Mouse (Mus musculus) megakaryocyte progenitor cell, adult 5-6 weeks (primary cell): ENCODE data around the gene Kras. TPM values are rescaled to one million over a fixed set of nuclear protein-coding genes. Genes with fewer than 3 reads are reported as not detected.
A peak's percentile ranks its signal among the peaks of the same experiment; 100 is the strongest.

ENCODE experiments used
- ATAC-seq: replicated peaks from 2 replicates; pipeline ENCODE4 v1.8.0; 2016; ENCODE audit warnings: mild to moderate bottlenecking, moderate TSS enrichment, inconsistent platforms; ENCODE audit not compliant: poor library complexity
- total RNA-seq, 2 experiments: library from RNA; stranded (forward) in 1 of 2; stranded (reverse) in 1 of 2; fragments of 157-497, 149-512 nt in 1 of 2; fragments of 200-1000 nt in 1 of 2; gene quantifications; 2 replicates each; pipeline versions ENCODE4 v1.2.3 to v1.2.4; 2015 to 2017

The Kras gene
- total RNA-seq (2015), result 48.7 and 49.4 TPM in 2 replicates
- 11.7 and 21.0 TPM in 2 replicates for total RNA-seq (2017)

DNA sequence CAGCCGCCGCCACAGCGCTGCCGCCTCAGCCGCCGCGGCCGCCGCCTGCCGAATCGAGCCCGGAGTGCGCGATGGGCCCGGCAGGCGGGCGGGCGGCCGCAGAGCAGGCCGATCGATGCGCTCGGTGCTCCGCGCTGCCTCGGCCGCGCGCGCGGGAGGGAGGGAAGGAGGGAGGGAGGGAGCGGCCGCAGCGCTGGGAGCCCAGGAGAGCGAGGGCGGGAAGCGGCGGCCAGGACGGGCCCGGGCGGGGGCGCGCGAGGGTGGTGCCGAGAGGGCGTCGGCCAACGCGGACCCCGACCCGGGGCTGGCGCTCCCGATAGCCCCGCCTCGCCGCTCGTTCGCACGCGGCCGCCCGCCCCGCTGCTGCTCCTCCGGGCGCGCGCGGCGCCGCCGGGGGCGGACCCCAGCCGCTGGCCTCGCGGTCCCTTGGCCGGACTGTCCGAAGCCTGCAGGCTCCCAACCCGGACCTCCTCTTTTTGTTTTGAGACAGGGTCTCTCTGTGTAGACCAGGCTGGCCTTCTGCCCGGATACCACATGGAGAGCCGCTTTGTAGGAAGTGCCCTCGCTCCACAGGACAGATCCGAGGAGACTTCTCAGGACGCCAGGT lies at the start of gene Kras:
Kras (minus strand) TSS at position 55 of the 607 bp plus-strand sequence.
- ATAC-seq, result peak; percentile 90

- no peak for ATAC-seq
Measured at GRCm38 (mm10) chr6:145297626-145298025, 47.6 kb upstream of the Kras start.

GRCm38 (mm10) chr6:145296979-145297378 lies 46.9 kb upstream of the Kras start:
- ATAC-seq, result no peak

GRCm38 (mm10) chr6:145295171-145295570 lies 45.1 kb upstream of the Kras start:
- no peak for ATAC-seq

GRCm38 (mm10) chr6:145293156-145293555 lies 43.1 kb upstream of the Kras start:
- ATAC-seq, result no peak

DNA sequence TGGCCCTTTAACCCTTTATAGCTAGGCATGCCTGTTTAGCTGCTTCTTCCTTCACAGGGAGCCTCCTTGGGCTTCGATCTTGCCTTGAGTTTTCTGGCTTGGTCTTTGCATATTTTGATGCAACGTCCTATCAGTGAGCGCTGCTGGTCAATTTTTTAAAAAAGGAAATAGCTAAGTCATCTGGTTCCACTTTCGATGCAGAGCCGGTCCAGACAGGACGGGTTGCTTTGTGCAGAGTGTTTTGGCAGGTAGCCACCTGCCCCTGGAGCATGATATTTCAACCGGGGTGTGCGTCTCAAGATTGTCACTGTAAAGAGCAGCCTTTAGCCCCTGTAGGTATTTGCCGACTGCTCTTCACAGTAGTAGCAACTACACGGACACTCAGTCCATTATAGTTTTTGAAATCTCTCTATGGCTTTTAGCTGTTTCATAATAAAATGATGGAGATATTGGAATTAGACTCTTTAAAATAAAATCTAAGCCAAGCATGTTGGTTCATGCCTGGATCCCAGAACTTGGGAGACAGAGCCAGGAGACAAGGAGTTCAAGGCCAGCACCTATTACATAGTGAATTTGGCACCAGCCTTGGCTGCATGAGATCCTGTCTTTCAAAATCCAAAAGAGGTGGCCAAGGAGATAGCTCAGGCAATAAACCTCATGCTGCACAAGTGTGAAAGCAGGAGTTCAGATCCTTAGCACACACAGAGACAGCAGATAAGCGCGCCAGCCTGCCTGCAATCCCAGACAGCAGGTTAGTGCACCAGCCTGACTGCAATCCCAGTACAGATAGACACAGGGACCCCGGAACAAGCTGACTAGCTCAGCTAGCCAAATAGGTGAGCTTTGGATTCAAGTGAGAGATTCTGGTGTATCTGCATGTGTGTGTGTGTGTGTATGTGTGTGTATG lies 41.6 kb upstream of the Kras start:
- peak; percentile 60 for ATAC-seq

DNA sequence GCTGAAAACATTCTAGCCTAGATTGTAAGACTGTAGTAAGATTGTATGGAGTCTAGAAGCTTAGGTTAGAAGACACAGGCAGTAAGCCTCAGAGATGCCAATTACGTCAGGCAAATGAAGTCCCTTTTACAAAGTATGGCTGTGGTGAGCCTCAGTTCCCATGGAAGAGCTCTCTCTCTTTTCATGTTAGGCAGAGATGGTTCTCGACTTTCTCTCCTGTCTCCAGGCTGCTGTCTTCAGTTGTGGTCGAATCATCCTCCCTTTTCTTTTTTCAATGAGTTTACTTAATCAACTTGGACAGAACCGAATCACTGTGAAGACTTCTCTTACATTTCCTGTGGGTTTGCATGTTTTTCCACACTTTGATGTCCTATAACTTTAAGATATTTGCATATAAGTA lies 35.6 kb upstream of the Kras start:
- ATAC-seq, result no peak

GRCm38 (mm10) chr6:145284286-145284685 lies 34.2 kb upstream of the Kras start:
- ATAC-seq, result no peak

DNA sequence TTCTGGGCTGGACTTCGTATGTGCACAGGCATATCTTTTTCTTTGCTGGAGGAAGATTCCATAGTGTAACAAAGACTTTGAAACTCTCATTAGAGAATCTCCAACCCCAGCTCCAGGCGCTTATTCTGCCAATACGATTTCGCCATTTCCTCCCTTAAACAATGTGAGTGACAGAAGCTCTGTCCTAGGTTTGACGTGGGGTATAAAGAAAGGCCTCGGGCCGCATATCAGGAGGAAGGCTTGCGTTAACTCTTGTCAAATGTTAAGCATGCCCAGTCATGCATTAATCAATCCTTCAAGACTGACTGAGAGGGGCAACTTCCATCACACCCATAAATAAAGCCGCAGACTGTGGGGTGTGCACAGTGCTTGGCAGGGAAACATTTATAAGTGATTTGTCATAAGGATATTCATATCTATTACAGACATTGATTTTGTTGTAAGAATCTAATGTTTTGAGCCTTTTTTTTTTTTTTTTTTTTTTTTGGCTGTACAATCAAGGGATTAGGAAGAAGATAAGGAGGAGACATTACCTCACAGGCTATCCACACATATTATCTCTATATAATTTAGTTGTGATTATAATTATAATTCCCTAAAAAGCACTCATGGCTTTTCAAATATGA lies 27.2 kb upstream of the Kras start:
- peak; percentile 16 for ATAC-seq

DNA sequence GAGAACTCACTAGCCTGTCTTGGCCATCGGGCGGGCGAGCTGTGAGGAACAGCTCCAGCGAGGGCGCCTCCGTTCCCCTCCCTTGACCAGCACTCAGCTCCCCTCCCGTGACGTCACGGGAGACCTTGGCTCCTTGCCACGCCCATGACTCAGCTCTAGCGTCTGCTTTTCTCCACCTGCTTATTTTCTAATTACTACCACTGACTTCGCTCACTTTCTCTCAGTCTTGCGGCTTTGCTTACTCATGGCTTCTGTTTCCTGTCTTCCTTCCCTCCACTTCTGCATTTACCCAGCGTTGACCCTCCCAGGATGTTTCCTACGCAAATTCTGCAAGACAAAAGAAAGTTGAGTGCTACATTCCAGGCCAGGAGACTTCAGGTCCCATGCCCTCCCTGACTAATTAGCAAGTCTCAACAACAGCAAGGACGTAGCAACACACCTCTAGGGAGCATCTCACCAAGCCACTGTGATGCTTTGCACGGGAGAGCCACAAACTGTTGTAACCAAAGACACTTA lies 26.3 kb upstream of the Kras start:
- peak; percentile 81 for ATAC-seq

- ATAC-seq, result peak; percentile 3
Measured at GRCm38 (mm10) chr6:145275586-145276219, 25.7 kb upstream of the Kras start.

GRCm38 (mm10) chr6:145273971-145274620 lies 24.1 kb upstream of the Kras start:
- peak; percentile 40 for ATAC-seq

- no peak for ATAC-seq
Measured at GRCm38 (mm10) chr6:145272142-145272937, 22.3 kb upstream of the Kras start.

GRCm38 (mm10) chr6:145269313-145269845 lies 19.3 kb upstream of the Kras start:
- ATAC-seq, result no peak

DNA sequence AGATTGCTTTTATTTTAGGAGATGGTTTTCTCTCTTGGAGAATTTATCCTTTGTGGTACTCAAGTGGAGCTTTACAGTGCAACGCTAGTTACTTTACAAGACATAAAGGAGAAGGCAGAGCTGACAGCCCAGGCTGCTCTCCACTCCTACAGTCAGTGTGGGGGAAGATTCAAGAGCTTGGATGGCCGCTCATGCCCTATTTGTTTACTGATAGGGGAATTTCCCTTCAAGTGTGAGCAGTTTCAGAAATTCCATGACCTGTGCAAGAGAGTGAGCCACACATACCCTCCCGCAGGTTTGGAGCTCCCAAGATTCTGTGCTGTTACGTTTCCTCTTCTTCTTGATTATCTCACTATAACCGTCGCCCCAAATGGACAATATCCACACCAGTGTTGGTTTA lies 17.7 kb upstream of the Kras start:
- no peak for ATAC-seq

GRCm38 (mm10) chr6:145262314-145262713 lies 12.3 kb upstream of the Kras start:
- no peak for ATAC-seq

- no peak for ATAC-seq
Measured at GRCm38 (mm10) chr6:145256701-145257073, 6.6 kb upstream of the Kras start.

DNA sequence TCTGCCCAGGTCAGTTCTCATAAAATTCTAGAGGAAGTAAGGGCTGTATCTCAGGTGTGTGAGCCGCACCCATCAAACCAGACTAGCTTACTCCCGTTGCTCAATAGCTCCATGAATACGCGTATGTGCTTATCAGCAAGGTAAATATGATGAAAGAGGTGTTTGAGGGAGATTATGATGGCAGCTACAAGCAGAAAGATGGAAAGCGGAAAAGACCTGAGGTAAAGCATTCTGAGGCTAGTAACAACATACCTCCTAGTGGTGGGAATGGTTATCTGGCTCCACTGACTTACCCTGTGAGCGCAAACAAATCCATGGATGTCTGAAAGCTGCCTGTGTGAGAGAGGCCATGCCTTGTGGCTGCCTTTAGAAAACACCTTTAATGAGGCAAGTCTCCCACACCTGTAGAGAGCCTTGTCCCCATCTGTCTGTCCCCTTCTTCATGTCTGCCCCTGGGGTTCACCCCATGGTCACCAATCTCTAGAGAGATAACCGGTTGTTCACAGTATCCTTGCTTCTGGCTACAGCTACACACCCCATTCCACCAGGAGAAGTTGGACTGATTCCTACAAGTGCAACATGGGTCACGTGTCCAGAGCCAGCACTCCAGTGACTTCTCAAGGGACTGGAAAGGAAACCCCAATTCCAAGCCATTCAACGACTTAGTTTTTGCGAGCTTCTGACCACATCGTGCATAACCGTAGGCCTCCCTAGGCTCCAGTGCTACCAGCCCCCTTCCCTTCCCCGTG lies 6.1 kb upstream of the Kras start:
- ATAC-seq, result no peak

- 0 out of 2 replicates have a peak, but pooled peaks have one; percentile 2 for ATAC-seq
Measured at GRCm38 (mm10) chr6:145250820-145251219, 781 bp upstream of the Kras start.
